In the genomic region with DNA sequence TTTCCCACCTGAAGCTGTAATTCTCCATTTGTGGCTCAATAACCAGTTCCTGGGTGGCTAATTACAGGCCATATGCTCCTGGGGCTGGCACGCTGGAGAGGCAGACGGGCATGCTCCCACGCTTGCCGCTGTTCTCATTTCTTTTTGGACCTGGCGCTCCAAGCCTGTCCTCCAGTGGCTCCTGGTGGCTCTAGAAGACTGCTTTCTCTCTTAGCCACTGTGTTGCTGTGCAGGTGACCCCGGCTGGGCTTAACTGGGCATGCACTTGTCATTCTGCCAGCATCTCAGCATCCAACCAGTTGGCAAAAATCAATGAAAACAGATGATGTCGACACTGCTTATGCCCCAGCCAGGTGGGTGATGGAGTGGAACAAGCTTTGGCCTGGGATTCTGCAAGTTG, we compare ENCODE assay signal across 12 mouse cellular contexts.
A peak's percentile ranks its signal among the peaks of the same experiment; 100 is the strongest.
DNase-seq lines count a peak whose midpoint lies in the region; ATAC-seq lines count a peak whose summit lies in the region.
"Had no signal": no experiment of that assay in that cellular context is flagged by ENCODE, and none has a peak within 500 bp of the region (broad histone marks: within the 10 kb centered on the region; RNA-seq: fewer than 3 reads in every experiment).

No protein-coding gene starts in this region.

- H3K27ac ChIP-seq in hindbrain, embryonic 16.5 days (ENCODE audit: low read depth, low read length): no peak overlapping the region
- no peak overlapping the region for H3K27ac ChIP-seq in hindbrain, embryonic 10.5 days
- H3K27ac ChIP-seq: heart, embryonic 15.5 days; liver, embryonic 15.5 days had no signal

- 57% methylated on average over 7 of the region's 7 CpGs for WGBS in hindbrain, embryonic 16.5 days
- 82% methylated on average over 7 of the region's 7 CpGs for WGBS in hindbrain, embryonic 10.5 days

- H3K27me3 ChIP-seq in hindbrain, embryonic 16.5 days (replicated peaks; ENCODE audit: control insufficient read depth, insufficient read depth, low read length): no peaks in the 10 kb centered on the region
- H3K27me3 ChIP-seq in hindbrain, embryonic 10.5 days (ENCODE audit: insufficient read depth, poor library complexity, severe bottlenecking): no peaks in the 10 kb centered on the region
- H3K27me3 ChIP-seq: heart, embryonic 15.5 days; liver, embryonic 15.5 days had no signal

- DNase-seq in hindbrain, embryonic 10.5 days (ENCODE audit: low spot score): no peak
- peak; percentile 68 to 73 for DNase-seq in cerebellum, postnatal 25 days
- peak; percentile 63 for DNase-seq in layer of hippocampus, adult 9-10 months (ENCODE audit: low spot score)
- peak; percentile 44 for DNase-seq in right cerebral cortex, postnatal 14 days
- no peak for DNase-seq in yolk sac, embryonic 10.5 days (ENCODE audit: low spot score)
- DNase-seq in urinary bladder, adult 18-20 months (ENCODE audit: low spot score in 2 of 2): no peak
- no peak for DNase-seq in embryo, embryonic 11 days
- DNase-seq: kidney, postnatal 14 days had no signal

- no peak overlapping the region for H3K4me2 ChIP-seq in hindbrain, embryonic 16.5 days (ENCODE audit: low read length)
- H3K4me2 ChIP-seq: heart, embryonic 15.5 days; liver, embryonic 15.5 days; midbrain, embryonic 11.5 days had no signal

- no peaks in the 10 kb centered on the region for H3K4me1 ChIP-seq in hindbrain, embryonic 16.5 days (ENCODE audit: control insufficient read depth, insufficient read depth, low read depth, low read length)
- H3K4me1 ChIP-seq in hindbrain, embryonic 10.5 days (replicated peaks): peaks cover 6% of the 10 kb centered on the region; the same call in 1 of the 2 replicates
- H3K4me1 ChIP-seq: heart, embryonic 15.5 days; liver, embryonic 15.5 days had no signal

- no peaks in the 10 kb centered on the region for H3K9me3 ChIP-seq in hindbrain, embryonic 16.5 days (ENCODE audit: control insufficient read depth, low read length)
- no peaks in the 10 kb centered on the region for H3K9me3 ChIP-seq in hindbrain, embryonic 10.5 days
- H3K9me3 ChIP-seq: heart, embryonic 15.5 days; liver, embryonic 15.5 days had no signal

- peak; percentile 89 for ATAC-seq in hindbrain, embryonic 16.5 days

- no peak overlapping the region for H3K4me3 ChIP-seq in hindbrain, embryonic 16.5 days (ENCODE audit: low read length)
- H3K4me3 ChIP-seq in hindbrain, embryonic 10.5 days: no peak overlapping the region
- H3K4me3 ChIP-seq: heart, embryonic 15.5 days; liver, embryonic 15.5 days had no signal

- H3K36me3 ChIP-seq in hindbrain, embryonic 16.5 days (ENCODE audit: control insufficient read depth, insufficient read depth, low read length): no peaks in the 10 kb centered on the region
- H3K36me3 ChIP-seq in hindbrain, embryonic 10.5 days: no peaks in the 10 kb centered on the region
- H3K36me3 ChIP-seq: heart, embryonic 15.5 days; liver, embryonic 15.5 days had no signal

- H3K9ac ChIP-seq in hindbrain, embryonic 16.5 days (ENCODE audit: low read depth, low read length): no peak overlapping the region
- H3K9ac ChIP-seq: heart, embryonic 15.5 days; liver, embryonic 15.5 days had no signal

Comparison
In these comparisons a context has a peak if more than half of its experiments do, and no peak if none do; other contexts are left out.
1. DNase-seq: peak in cerebellum, postnatal 25 days (2 of 2), layer of hippocampus, adult 9-10 months (single experiment) and right cerebral cortex, postnatal 14 days (single experiment); none in hindbrain, embryonic 10.5 days (single experiment), yolk sac, embryonic 10.5 days (single experiment), urinary bladder, adult 18-20 months (0 of 2) and embryo, embryonic 11 days (single experiment).